Mouse (Mus musculus): ENCODE measurements around the gene Creg2. TPM values are rescaled to one million over a fixed set of nuclear protein-coding genes. Genes with fewer than 3 reads are reported as not detected.

The Creg2 gene
- polyA plus RNA-seq, 1 experiment from 2014 or later, result 0.26 TPM

- Histone ChIP-seq H3K9ac (ENCODE audit: low read depth, low read length) (no peak overlapping the region), H3K4me1 (replicated peaks; ENCODE audit: control insufficient read depth, insufficient read depth, low read length) (no peaks in the 10 kb centered on the region), H3K27me3 (replicated peaks; ENCODE audit: control insufficient read depth, insufficient read depth, low read length) (no peaks in the 10 kb centered on the region), H3K9me3 (ENCODE audit: control insufficient read depth) (no peaks in the 10 kb centered on the region), H3K36me3 (ENCODE audit: control insufficient read depth, insufficient read depth) (no peaks in the 10 kb centered on the region), H3K4me3 (ENCODE audit: low read depth, low read length) (no peak overlapping the region), H3K27ac (ENCODE audit: low read depth, low read length) (no peak overlapping the region), H3K4me2 (replicated peaks; ENCODE audit: low read depth) (no peak overlapping the region)
- ATAC-seq, result no peak
- no peak for TF ChIP-seq CTCF (IDR thresholded peaks at IDR 0.05; ENCODE audit: low read depth)
- WGBS, result 75% methylated on average over 9 of the region's 9 CpGs
Measured at GRCm38 (mm10) chr1:39628606-39629005, 22.7 kb downstream of the Creg2 start.

DNA sequence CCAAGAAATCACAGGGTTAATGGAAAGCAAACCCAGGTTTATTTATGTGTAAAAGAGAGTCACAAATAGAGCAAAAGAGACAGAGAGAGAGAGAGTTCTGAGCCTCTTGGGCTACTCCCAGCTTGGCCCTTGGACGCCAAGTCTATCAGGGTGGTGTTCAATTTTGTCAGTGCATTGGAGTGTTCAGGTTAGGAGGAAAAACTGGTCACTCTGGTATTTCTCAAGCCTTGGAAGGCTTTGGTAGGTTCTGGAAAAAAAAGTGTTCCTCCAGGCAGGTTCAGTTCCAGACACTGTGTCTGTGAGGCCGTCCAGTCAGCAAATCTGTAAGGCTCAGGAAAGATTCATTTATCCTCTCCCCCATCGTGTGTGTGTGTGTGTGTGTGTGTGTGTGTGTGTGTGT, 25.8 kb downstream of the Creg2 start:
- no peaks in the 10 kb centered on the region for H3K27me3 ChIP-seq (replicated peaks; ENCODE audit: control insufficient read depth, insufficient read depth, low read length)
- no peaks in the 10 kb centered on the region for H3K4me1 ChIP-seq (replicated peaks; ENCODE audit: control insufficient read depth, insufficient read depth, low read length)
- no peak overlapping the region for H3K27ac ChIP-seq (ENCODE audit: low read depth, low read length)
- 42% methylated on average over 3 of the region's 3 CpGs for WGBS
- no peak for ATAC-seq
- no peak overlapping the region for H3K4me3 ChIP-seq (ENCODE audit: low read depth, low read length)
- no peak overlapping the region for H3K4me2 ChIP-seq (replicated peaks; ENCODE audit: low read depth)
- H3K36me3 ChIP-seq (ENCODE audit: control insufficient read depth, insufficient read depth), result no peaks in the 10 kb centered on the region
- no peak for TF ChIP-seq CTCF (IDR thresholded peaks at IDR 0.05; ENCODE audit: low read depth)
- no peak overlapping the region for H3K9ac ChIP-seq (ENCODE audit: low read depth, low read length)
- H3K9me3 ChIP-seq (ENCODE audit: control insufficient read depth), result no peaks in the 10 kb centered on the region

GRCm38 (mm10) chr1:39623729-39624128, 27.5 kb downstream of the Creg2 start:
- 16% methylated on average over 1 of the region's 1 CpGs for WGBS
- H3K9me3 ChIP-seq (ENCODE audit: control insufficient read depth), result no peaks in the 10 kb centered on the region
- no peak for ATAC-seq

DNA sequence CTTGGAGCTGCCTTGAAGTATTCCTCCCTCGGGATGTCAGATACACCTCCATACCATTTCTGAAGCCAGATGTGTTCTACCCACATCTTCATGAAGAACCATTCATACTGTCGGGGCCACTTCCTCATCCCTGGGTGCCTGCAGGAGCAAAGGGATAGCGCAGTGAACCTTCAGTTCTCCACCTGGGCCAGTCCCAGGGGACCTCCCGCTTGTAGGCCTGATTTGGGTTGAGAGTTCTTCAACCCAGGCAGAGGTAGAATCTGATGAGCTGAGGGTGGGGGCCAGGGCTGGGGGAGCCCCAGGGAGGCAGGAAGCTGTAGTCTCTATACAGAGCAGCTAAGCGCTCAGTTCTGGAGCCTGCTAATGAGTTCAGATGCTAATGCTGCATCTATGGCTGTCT, 28.2 kb downstream of the Creg2 start:
- Histone ChIP-seq H3K4me3 (ENCODE audit: low read depth, low read length) (no peak overlapping the region), H3K9me3 (ENCODE audit: control insufficient read depth) (no peaks in the 10 kb centered on the region), H3K27me3 (replicated peaks; ENCODE audit: control insufficient read depth, insufficient read depth, low read length) (no peaks in the 10 kb centered on the region), H3K9ac (ENCODE audit: low read depth, low read length) (no peak overlapping the region), H3K4me2 (replicated peaks; ENCODE audit: low read depth) (no peak overlapping the region), H3K27ac (ENCODE audit: low read depth, low read length) (no peak overlapping the region), H3K4me1 (replicated peaks; ENCODE audit: control insufficient read depth, insufficient read depth, low read length) (no peaks in the 10 kb centered on the region), H3K36me3 (ENCODE audit: control insufficient read depth, insufficient read depth) (no peaks in the 10 kb centered on the region)
- TF ChIP-seq CTCF (IDR thresholded peaks at IDR 0.05; ENCODE audit: low read depth), result no peak
- ATAC-seq, result no peak
- WGBS, result 89% methylated on average over 5 of the region's 5 CpGs

More at GRCm38 (mm10) chr1:39623729-39624128, 27.5 kb downstream of the Creg2 start:
- Histone ChIP-seq H3K27me3 (replicated peaks; ENCODE audit: control insufficient read depth, insufficient read depth, low read length) (no peaks in the 10 kb centered on the region), H3K4me1 (replicated peaks; ENCODE audit: control insufficient read depth, insufficient read depth, low read length) (no peaks in the 10 kb centered on the region), H3K9ac (ENCODE audit: low read depth, low read length) (no peak overlapping the region), H3K36me3 (ENCODE audit: control insufficient read depth, insufficient read depth) (no peaks in the 10 kb centered on the region), H3K4me3 (ENCODE audit: low read depth, low read length) (no peak overlapping the region), H3K27ac (ENCODE audit: low read depth, low read length) (no peak overlapping the region), H3K4me2 (replicated peaks; ENCODE audit: low read depth) (no peak overlapping the region)
- TF ChIP-seq CTCF (IDR thresholded peaks at IDR 0.05; ENCODE audit: low read depth), result no peak

DNA sequence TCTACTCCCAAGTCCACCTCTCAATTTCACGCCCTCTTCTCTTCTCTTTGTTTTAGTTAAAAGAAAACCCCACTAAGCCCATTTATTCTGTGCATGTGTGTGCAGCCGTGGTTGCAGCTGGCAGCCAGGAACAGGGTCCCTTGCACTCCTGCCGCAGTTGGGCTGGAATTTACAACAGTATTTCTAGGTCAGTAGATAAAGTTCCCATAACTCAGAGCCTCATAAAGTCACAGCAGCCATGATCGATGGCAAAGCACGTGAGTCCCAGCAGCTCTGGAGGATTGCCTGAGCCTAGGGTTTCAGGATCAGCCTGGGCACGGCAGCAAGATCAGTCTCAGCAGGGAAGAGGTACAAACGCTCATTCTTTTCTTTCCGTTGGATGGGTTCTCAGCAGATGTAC, 32.8 kb downstream of the Creg2 start:
- Histone ChIP-seq H3K4me2 (replicated peaks; ENCODE audit: low read depth) (peak overlapping the region; percentile 33), H3K4me1 (replicated peaks; ENCODE audit: control insufficient read depth, insufficient read depth, low read length) (no peaks in the 10 kb centered on the region), H3K4me3 (ENCODE audit: low read depth, low read length) (no peak overlapping the region), H3K27ac (ENCODE audit: low read depth, low read length) (no peak overlapping the region), H3K36me3 (ENCODE audit: control insufficient read depth, insufficient read depth) (no peaks in the 10 kb centered on the region), H3K9ac (ENCODE audit: low read depth, low read length) (no peak overlapping the region), H3K9me3 (ENCODE audit: control insufficient read depth) (no peaks in the 10 kb centered on the region), H3K27me3 (replicated peaks; ENCODE audit: control insufficient read depth, insufficient read depth, low read length) (no peaks in the 10 kb centered on the region)
- no peak for TF ChIP-seq CTCF (IDR thresholded peaks at IDR 0.05; ENCODE audit: low read depth)
- ATAC-seq, result peak; percentile 58
- WGBS, result 19% methylated on average over 8 of the region's 8 CpGs

DNA sequence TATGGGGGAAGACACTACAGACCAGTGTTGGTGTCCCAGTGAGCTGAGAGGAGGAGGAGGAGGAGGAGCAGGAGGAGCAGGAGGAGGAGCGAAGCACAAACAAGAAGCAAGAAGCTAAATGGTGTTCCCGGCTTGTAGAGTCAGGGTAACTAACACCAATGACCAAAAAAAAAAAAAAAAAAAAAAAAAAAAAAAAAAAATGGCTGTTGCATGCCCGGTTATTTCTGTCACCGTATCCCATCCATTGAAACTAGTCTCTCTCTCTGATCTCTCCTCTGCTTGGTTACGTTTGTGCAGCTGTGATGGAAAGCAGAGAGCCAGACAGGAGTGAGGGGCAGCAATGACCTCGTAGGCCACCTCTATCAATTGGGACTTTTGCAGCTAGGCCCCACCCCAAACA, 35.7 kb downstream of the Creg2 start:
- no peaks in the 10 kb centered on the region for H3K27me3 ChIP-seq (replicated peaks; ENCODE audit: control insufficient read depth, insufficient read depth, low read length)
- ATAC-seq, result no peak
- H3K4me2 ChIP-seq (replicated peaks; ENCODE audit: low read depth), result no peak overlapping the region
- no peak overlapping the region for H3K4me3 ChIP-seq (ENCODE audit: low read depth, low read length)
- H3K9ac ChIP-seq (ENCODE audit: low read depth, low read length), result no peak overlapping the region
- no peak overlapping the region for H3K27ac ChIP-seq (ENCODE audit: low read depth, low read length)
- no peaks in the 10 kb centered on the region for H3K9me3 ChIP-seq (ENCODE audit: control insufficient read depth)
- no peak for TF ChIP-seq CTCF (IDR thresholded peaks at IDR 0.05; ENCODE audit: low read depth)
- WGBS, result 80% methylated on average over 6 of the region's 6 CpGs
- H3K36me3 ChIP-seq (ENCODE audit: control insufficient read depth, insufficient read depth), result no peaks in the 10 kb centered on the region
- H3K4me1 ChIP-seq (replicated peaks; ENCODE audit: control insufficient read depth, insufficient read depth, low read length), result no peaks in the 10 kb centered on the region

Measured in intestine, postnatal 0 days (tissue).